Mouse (Mus musculus) lung, postnatal 25 days (tissue): ENCODE results near the gene Rapgef4.

ENCODE experiments used
- DNase-seq: peaks from one replicate; pipeline ENCODE4 v3.0.0; 2022; ENCODE audit warnings: low spot score

Gene Rapgef4

GRCm38 (mm10) chr2:72151792-72152554 lies 170.9 kb downstream of the Rapgef4 start:
- DNase-seq: no peak

DNA sequence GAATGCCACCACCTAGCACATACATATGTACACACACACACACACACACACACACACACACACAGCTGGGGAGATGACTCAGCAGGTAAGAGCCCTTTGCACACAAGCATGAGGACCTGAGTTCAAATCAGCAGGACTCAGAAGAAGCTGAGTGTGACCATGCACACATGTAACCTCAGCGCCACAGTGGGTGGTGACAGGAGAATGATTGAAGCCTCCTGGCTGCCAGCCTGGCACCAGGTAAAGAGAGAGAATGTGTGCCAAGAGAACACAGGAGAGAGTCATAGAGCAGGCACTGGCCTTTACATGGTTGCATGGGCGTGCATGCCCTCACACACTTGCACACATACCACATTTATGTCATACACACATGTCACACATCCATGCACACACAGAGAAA lies 171.7 kb downstream of the Rapgef4 start:
- no peak for DNase-seq

DNA sequence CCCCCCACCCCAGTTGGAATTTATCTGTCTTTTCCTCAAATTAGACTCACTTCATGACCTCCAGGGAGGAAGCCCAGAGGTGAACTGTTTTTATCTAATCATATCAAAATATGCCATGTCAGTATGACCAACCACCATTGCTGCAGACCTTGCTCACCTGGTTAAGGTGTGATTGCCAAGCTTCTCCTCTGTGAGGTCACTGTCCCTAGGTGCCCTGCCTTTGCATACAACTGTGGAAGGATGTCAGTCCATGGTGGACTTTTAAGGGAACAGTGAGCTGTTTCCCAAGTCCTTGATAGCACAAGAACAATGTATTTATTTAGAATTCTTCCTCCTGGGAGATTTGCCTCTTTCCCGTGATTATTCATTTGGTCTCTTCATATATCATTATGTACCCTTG lies 172.8 kb downstream of the Rapgef4 start:
- no peak for DNase-seq

- DNase-seq: peak; percentile 31
These were observed 174.2 kb downstream of the Rapgef4 start for GRCm38 (mm10) chr2:72155102-72155773.

DNA sequence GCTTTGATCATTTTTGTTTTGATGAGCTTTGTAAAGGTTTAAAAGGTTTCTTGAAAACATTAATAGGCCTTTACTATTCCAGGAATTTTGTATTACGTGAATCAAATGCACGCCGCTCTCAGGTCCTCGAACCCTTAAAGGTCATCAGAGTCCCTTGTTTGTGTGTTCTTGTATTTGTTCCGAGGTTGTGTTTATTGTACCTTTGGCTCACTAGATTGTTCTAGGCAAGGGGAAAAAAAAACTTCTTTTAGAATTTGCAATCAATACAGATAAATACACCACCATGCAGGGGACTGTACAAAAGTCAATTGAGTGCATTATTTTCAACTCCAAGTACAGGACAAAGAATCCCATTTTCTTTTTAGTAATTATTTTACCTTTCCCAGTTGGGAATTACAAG lies 175.4 kb downstream of the Rapgef4 start:
- DNase-seq: no peak

DNA sequence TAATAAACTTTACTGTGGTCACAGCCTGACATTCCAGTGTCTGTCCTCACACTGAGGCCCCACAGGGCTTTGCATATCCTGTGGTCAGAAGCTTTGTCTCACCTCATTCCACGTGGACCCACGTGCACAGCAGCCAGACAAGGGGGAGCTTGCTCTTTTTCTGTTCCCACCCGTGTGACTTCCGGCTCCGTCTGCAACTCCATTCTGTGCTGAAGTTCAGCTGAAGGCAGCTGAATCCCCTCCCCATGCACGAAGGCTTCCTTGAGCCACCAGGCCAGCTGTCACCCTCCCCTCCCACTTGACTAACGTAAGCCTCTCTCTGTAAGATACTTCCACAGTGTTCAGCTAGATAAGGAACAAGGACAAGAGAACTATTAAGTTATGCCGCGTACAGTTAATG lies 176.5 kb downstream of the Rapgef4 start:
- no peak for DNase-seq

DNA sequence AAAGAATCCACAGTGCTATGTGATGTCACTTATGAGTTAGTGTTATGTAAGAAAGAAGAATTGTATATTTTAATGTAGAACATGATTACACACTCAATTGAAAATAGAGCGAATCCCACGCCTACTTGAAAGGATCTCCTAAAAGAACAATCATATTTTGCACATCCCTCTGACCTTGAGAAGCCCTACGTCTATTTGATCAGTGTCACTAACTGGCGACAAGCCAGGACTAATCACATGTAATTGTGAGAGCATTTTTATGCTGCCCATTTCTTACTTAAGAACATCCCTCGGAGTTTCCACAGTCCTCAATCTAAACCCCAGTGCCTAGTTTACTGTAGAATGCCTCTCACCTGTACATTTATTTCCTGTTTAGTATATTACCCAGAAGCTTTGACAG lies 177.0 kb downstream of the Rapgef4 start:
- no peak for DNase-seq

GRCm38 (mm10) chr2:72158691-72159225 lies 177.7 kb downstream of the Rapgef4 start:
- no peak for DNase-seq

- DNase-seq: no peak
These were observed 178.2 kb downstream of the Rapgef4 start for GRCm38 (mm10) chr2:72159281-72159680.

DNA sequence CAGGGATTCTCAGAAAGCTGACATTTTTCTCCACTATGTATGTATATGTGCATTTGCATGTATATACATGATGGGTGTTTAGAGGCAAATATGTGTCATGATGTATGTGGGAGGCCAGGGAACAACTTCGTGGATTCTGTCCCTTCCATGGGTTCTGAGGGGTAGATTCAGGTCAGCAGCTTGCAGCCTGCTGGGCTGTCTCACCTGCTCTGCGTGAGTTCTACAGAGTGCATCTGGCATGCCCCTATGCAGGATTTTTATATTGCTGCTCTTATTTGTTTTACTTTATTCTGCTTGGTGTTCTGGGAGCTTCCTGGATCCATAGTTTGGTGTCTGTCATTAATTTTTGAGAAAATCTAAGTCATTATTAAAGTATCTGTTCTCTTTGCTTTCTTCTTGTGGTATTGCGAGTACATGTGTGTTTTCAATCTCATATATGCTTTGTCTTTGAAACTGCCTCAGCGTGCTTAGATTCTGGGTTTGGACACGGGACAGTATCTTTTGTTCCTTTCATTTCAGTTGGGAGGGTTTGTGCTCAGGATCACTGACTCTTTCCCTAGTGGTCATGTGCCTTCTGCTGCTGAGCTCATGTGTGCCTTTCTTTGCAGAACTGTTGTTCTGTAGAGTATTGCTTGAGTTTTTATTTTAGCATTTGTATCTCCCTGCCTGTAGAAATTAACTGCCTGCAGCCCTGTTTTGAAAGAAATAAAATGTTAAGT lies 184.3 kb downstream of the Rapgef4 start:
- no peak for DNase-seq

- no peak for DNase-seq
These were observed 188.5 kb downstream of the Rapgef4 start for GRCm38 (mm10) chr2:72169451-72170100.

DNA sequence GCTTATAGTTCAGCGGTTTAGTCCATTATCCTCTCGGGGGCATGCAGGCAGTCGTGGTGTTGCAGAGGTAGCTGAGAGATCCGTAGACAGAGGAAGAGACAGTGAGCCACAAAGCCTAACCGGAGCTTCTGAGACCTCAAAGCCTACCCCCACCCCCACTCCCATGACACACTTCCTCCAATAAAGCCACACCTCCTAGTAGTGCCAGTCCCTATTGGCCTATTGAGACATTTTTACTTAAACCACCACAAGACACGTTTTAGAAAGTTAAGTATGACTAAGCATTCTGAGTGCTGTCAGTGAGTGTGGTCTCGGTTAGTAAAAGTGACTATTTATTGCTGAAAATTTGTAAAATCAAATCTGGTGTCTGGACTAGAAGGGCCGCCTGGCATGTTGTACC lies 189.5 kb downstream of the Rapgef4 start:
- DNase-seq: peak; percentile 55

- no peak for DNase-seq
These were observed 190.2 kb downstream of the Rapgef4 start for GRCm38 (mm10) chr2:72171204-72171603.

GRCm38 (mm10) chr2:72173010-72173409 lies 192.0 kb downstream of the Rapgef4 start:
- DNase-seq: no peak

- no peak for DNase-seq
These were observed 192.8 kb downstream of the Rapgef4 start for GRCm38 (mm10) chr2:72173844-72174243.

DNA sequence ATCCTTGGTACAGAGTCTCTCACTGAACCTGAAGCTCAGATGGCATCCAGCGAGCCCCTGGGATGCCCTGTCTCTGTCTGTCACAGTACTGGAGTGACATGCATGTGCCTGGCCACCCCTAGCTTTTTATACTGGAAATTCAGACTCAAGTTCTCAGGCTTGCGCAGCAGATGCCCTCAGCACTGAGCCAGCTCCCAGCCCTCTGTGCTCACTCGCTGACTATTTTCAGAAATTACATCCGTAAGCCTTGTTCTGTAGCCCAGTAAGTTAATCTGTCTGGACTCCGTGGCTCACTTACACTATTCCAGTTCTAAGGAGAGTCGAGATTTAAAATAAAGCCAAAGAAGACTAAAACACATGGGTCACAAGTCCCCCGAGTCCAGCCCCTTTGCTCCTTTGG lies 194.5 kb downstream of the Rapgef4 start:
- DNase-seq: no peak

- no peak for DNase-seq
These were observed 194.9 kb downstream of the Rapgef4 start for GRCm38 (mm10) chr2:72175971-72176370.

DNA sequence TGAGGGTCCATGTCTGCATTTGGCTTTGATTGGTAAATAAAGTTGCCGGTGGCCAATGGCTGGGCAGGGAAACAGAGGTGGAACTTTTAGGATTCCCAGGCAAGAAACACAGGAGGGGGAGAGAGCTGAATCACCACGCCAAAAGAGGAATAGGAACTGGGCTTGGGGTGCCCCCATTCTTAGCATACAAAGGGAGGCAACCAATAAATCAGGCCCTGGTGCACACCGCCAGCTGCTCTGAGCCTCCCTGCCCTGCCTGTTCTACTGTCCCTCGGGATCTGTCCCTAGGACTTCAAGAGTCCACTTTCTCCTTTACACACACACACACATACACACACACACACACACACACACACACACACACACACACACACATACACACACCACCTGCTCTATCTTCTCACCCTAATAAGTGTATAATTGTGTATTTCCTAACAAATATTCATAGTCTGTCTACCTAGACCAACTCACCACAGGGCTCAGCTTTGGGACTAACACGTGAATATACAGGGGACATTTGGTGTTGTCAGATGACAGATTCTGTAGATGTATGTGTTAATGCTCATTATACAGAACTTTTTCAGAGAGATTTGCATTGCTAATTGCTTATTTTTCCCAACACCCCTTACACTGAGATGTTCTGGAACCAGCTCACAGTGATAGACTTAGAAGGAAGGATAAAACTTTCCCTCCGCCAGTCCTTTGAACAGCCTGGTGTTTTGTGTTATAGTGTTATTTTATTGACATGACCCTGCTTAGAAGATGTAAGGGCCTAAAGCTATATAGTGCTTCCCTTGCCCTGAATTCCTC lies 196.4 kb downstream of the Rapgef4 start:
- DNase-seq: no peak

GRCm38 (mm10) chr2:72178025-72178424 lies 197.0 kb downstream of the Rapgef4 start:
- no peak for DNase-seq

DNA sequence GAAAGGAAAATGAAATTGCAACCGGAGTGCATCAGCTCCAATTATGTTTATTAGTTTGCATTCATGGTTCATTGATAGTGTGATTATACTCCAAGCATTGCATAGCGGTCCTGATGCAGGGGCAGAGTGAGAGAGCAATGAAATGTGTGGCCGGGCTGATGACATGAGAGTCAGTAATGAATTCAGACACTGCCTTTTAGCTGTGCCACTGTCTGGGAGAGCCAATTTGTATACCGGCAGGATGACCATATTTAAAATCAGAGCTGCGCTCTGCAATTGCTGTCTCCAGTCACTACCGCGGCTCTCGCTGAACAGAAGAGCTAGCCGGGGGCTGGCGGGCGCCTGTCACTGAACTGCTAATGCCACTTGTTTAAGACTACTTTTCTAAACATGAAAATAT lies 197.5 kb downstream of the Rapgef4 start:
- no peak for DNase-seq

GRCm38 (mm10) chr2:72179600-72180301 lies 198.7 kb downstream of the Rapgef4 start:
- DNase-seq: no peak
